Mouse (Mus musculus): ENCODE data around the gene Plk3.

Plk3 gene

GRCm38 (mm10) chr4:117087948-117088640 is 45.7 kb downstream of the Plk3 start:
- no peak for DNase-seq (ENCODE audit: extremely low read depth, low read depth)

Measured in MEL-GATA-1-ER (cell line).